Mouse (Mus musculus): Measurements from ENCODE around the gene Gbp2b. TPM values are rescaled to one million over a fixed set of nuclear protein-coding genes. Genes with fewer than 3 reads are reported as not detected.
"Not testable (repeated sequence)": the region's sequence is repeated elsewhere in the genome, so short reads cannot be mapped to it uniquely, and the experiment has no call there.

Gene Gbp2b
- polyA plus RNA-seq, 1 experiment from 2014 or later: not detected

- not testable (repeated sequence) for H3K4me1 ChIP-seq (ENCODE audit: insufficient read depth, low read length); H3K27me3 ChIP-seq (ENCODE audit: insufficient read depth, low read length); H3K4me3 ChIP-seq (ENCODE audit: low read length); H3K27ac ChIP-seq (ENCODE audit: low read length); H3K36me3 ChIP-seq (ENCODE audit: insufficient read depth, low read length); H3K4me2 ChIP-seq (replicated peaks; ENCODE audit: low read depth, low read length); H3K9me3 ChIP-seq (ENCODE audit: low read length); H3K9ac ChIP-seq (replicated peaks; ENCODE audit: low read length); ATAC-seq (ENCODE audit: low FRiP score, low TSS enrichment)
- 64% methylated on average over 5 of the region's 5 CpGs for WGBS
Observed at GRCm38 (mm10) chr3:142567490-142567889, 27.2 kb upstream of the Gbp2b start.

GRCm38 (mm10) chr3:142570738-142571137 lies 23.9 kb upstream of the Gbp2b start:
- Histone ChIP-seq H3K27me3 (ENCODE audit: insufficient read depth, low read length) (no peaks in the 10 kb centered on the region), H3K27ac (ENCODE audit: low read length) (no peak overlapping the region), H3K9ac (replicated peaks; ENCODE audit: low read length) (no peak overlapping the region), H3K36me3 (ENCODE audit: insufficient read depth, low read length) (no peaks in the 10 kb centered on the region), H3K9me3 (ENCODE audit: low read length) (no peaks in the 10 kb centered on the region), H3K4me1 (ENCODE audit: insufficient read depth, low read length) (no peaks in the 10 kb centered on the region), H3K4me2 (replicated peaks; ENCODE audit: low read depth, low read length) (no peak overlapping the region), H3K4me3 (ENCODE audit: low read length) (no peak overlapping the region)
- ATAC-seq (ENCODE audit: low FRiP score, low TSS enrichment): no peak
- WGBS: 96% methylated on average over 4 of the region's 4 CpGs

- no peaks in the 10 kb centered on the region for H3K27me3 ChIP-seq (ENCODE audit: insufficient read depth, low read length)
- no peak overlapping the region for H3K4me3 ChIP-seq (ENCODE audit: low read length)
- H3K27ac ChIP-seq (ENCODE audit: low read length): no peak overlapping the region
- H3K4me1 ChIP-seq (ENCODE audit: insufficient read depth, low read length): no peaks in the 10 kb centered on the region
- ATAC-seq (ENCODE audit: low FRiP score, low TSS enrichment): no peak
- H3K9me3 ChIP-seq (ENCODE audit: low read length): no peaks in the 10 kb centered on the region
- 82% methylated on average over 3 of the region's 3 CpGs for WGBS
- H3K36me3 ChIP-seq (ENCODE audit: insufficient read depth, low read length): no peaks in the 10 kb centered on the region
- H3K4me2 ChIP-seq (replicated peaks; ENCODE audit: low read depth, low read length): no peak overlapping the region
- H3K9ac ChIP-seq (replicated peaks; ENCODE audit: low read length): no peak overlapping the region
Observed at GRCm38 (mm10) chr3:142577108-142577507, 17.5 kb upstream of the Gbp2b start.

GRCm38 (mm10) chr3:142578342-142578741 lies 16.3 kb upstream of the Gbp2b start:
- Histone ChIP-seq H3K9me3 (ENCODE audit: low read length) (no peaks in the 10 kb centered on the region), H3K27ac (ENCODE audit: low read length) (no peak overlapping the region), H3K27me3 (ENCODE audit: insufficient read depth, low read length) (no peaks in the 10 kb centered on the region), H3K4me3 (ENCODE audit: low read length) (no peak overlapping the region), H3K36me3 (ENCODE audit: insufficient read depth, low read length) (no peaks in the 10 kb centered on the region), H3K4me1 (ENCODE audit: insufficient read depth, low read length) (no peaks in the 10 kb centered on the region), H3K4me2 (replicated peaks; ENCODE audit: low read depth, low read length) (no peak overlapping the region), H3K9ac (replicated peaks; ENCODE audit: low read length) (no peak overlapping the region)
- ATAC-seq (ENCODE audit: low FRiP score, low TSS enrichment): no peak
- 83% methylated on average over 4 of the region's 4 CpGs for WGBS

GRCm38 (mm10) chr3:142583067-142583466 lies 11.6 kb upstream of the Gbp2b start:
- Histone ChIP-seq H3K4me2 (replicated peaks; ENCODE audit: low read depth, low read length) (no peak overlapping the region), H3K36me3 (ENCODE audit: insufficient read depth, low read length) (no peaks in the 10 kb centered on the region), H3K27ac (ENCODE audit: low read length) (no peak overlapping the region), H3K9ac (replicated peaks; ENCODE audit: low read length) (no peak overlapping the region), H3K4me3 (ENCODE audit: low read length) (no peak overlapping the region), H3K27me3 (ENCODE audit: insufficient read depth, low read length) (no peaks in the 10 kb centered on the region), H3K9me3 (ENCODE audit: low read length) (no peaks in the 10 kb centered on the region), H3K4me1 (ENCODE audit: insufficient read depth, low read length) (no peaks in the 10 kb centered on the region)
- WGBS: 87% methylated on average over 4 of the region's 4 CpGs
- ATAC-seq (ENCODE audit: low FRiP score, low TSS enrichment): no peak

GRCm38 (mm10) chr3:142587386-142587785 lies 7.3 kb upstream of the Gbp2b start:
- H3K27ac ChIP-seq (ENCODE audit: low read length): no peak overlapping the region
- no peak overlapping the region for H3K9ac ChIP-seq (replicated peaks; ENCODE audit: low read length)
- H3K4me3 ChIP-seq (ENCODE audit: low read length): no peak overlapping the region
- no peak overlapping the region for H3K4me2 ChIP-seq (replicated peaks; ENCODE audit: low read depth, low read length)
- no peaks in the 10 kb centered on the region for H3K9me3 ChIP-seq (ENCODE audit: low read length)
- H3K27me3 ChIP-seq (ENCODE audit: insufficient read depth, low read length): no peaks in the 10 kb centered on the region
- no peak for ATAC-seq (ENCODE audit: low FRiP score, low TSS enrichment)
- no peaks in the 10 kb centered on the region for H3K36me3 ChIP-seq (ENCODE audit: insufficient read depth, low read length)
- H3K4me1 ChIP-seq (ENCODE audit: insufficient read depth, low read length): no peaks in the 10 kb centered on the region

DNA sequence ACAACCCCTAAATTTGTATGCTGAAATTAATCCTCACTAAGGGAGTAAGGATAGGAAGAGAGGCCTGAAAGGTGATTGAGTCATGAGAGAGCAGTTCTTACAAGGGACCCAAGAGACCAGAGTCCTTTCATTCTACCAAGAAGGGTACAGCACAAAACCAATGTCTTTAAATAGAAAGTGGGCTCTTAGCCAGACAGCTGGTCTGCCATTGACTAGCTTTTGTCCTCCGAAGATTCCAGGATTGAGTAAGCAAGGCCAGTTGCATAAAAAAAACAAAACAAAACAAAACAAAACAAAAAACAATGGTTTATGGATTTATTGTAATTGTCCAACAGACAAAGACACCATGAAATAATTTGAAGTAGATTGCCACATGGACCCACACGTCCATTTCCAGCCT lies 5.8 kb upstream of the Gbp2b start:
- Histone ChIP-seq H3K9ac (replicated peaks; ENCODE audit: low read length) (no peak overlapping the region), H3K36me3 (ENCODE audit: insufficient read depth, low read length) (no peaks in the 10 kb centered on the region), H3K4me3 (ENCODE audit: low read length) (no peak overlapping the region), H3K4me1 (ENCODE audit: insufficient read depth, low read length) (no peaks in the 10 kb centered on the region), H3K27ac (ENCODE audit: low read length) (no peak overlapping the region), H3K4me2 (replicated peaks; ENCODE audit: low read depth, low read length) (no peak overlapping the region), H3K27me3 (ENCODE audit: insufficient read depth, low read length) (no peaks in the 10 kb centered on the region), H3K9me3 (ENCODE audit: low read length) (no peaks in the 10 kb centered on the region)
- WGBS: 80% methylated on average over 2 of the region's 2 CpGs
- no peak for ATAC-seq (ENCODE audit: low FRiP score, low TSS enrichment)

DNA sequence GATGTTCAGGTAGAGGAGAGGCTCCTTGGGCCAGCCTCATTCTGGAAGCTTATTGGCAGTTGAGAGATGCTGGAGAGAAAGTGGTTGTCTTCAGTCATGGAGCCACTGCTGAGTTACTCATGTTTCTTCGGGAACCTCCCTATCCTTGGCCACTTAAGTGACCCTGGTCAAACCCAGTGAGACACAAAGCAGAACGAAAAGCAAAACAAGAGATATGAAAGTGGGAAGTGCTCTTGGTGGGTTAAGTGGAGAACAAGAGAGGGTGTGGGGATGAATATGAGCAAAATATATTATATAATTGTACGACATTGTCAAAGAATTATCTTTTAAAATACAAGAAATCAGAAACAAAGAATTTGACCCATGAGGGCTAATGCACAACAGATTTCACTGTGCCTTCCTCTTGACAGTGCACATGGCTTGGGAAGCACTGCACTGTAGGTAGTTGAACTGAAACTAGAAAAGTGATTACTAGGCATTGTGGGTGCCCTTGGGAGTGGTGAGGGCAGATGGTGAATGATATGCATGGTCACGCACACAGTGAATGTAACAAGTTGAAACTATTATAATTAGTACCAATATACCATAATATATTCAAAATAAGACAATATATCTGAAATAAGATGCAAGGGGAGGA lies 4.1 kb upstream of the Gbp2b start:
- ATAC-seq (ENCODE audit: low FRiP score, low TSS enrichment): no peak
- H3K27me3 ChIP-seq (ENCODE audit: insufficient read depth, low read length): no peaks in the 10 kb centered on the region
- 86% methylated on average over 4 of the region's 4 CpGs for WGBS

GRCm38 (mm10) chr3:142597923-142598322 lies 3.3 kb downstream of the Gbp2b start:
- Histone ChIP-seq H3K36me3 (ENCODE audit: insufficient read depth, low read length) (no peaks in the 10 kb centered on the region), H3K27ac (ENCODE audit: low read length) (no peak overlapping the region), H3K9me3 (ENCODE audit: low read length) (no peaks in the 10 kb centered on the region), H3K4me2 (replicated peaks; ENCODE audit: low read depth, low read length) (no peak overlapping the region), H3K4me3 (ENCODE audit: low read length) (no peak overlapping the region), H3K4me1 (ENCODE audit: insufficient read depth, low read length) (no peaks in the 10 kb centered on the region), H3K9ac (replicated peaks; ENCODE audit: low read length) (no peak overlapping the region), H3K27me3 (ENCODE audit: insufficient read depth, low read length) (no peaks in the 10 kb centered on the region)
- no peak for ATAC-seq (ENCODE audit: low FRiP score, low TSS enrichment)
- WGBS: 80% methylated on average over 3 of the region's 3 CpGs

More for the DNA sequence above, 4.1 kb upstream of the Gbp2b start:
- Histone ChIP-seq H3K4me3 (ENCODE audit: low read length) (no peak overlapping the region), H3K36me3 (ENCODE audit: insufficient read depth, low read length) (no peaks in the 10 kb centered on the region), H3K9me3 (ENCODE audit: low read length) (no peaks in the 10 kb centered on the region), H3K4me2 (replicated peaks; ENCODE audit: low read depth, low read length) (no peak overlapping the region), H3K9ac (replicated peaks; ENCODE audit: low read length) (no peak overlapping the region), H3K27ac (ENCODE audit: low read length) (no peak overlapping the region), H3K4me1 (ENCODE audit: insufficient read depth, low read length) (no peaks in the 10 kb centered on the region)

GRCm38 (mm10) chr3:142601675-142602074 lies 7.0 kb downstream of the Gbp2b start:
- no peak overlapping the region for H3K9ac ChIP-seq (replicated peaks; ENCODE audit: low read length)
- H3K4me1 ChIP-seq (ENCODE audit: insufficient read depth, low read length): no peaks in the 10 kb centered on the region
- no peak for ATAC-seq (ENCODE audit: low FRiP score, low TSS enrichment)
- no peak overlapping the region for H3K4me2 ChIP-seq (replicated peaks; ENCODE audit: low read depth, low read length)
- no peaks in the 10 kb centered on the region for H3K36me3 ChIP-seq (ENCODE audit: insufficient read depth, low read length)
- no peaks in the 10 kb centered on the region for H3K27me3 ChIP-seq (ENCODE audit: insufficient read depth, low read length)
- no peak overlapping the region for H3K27ac ChIP-seq (ENCODE audit: low read length)
- no peaks in the 10 kb centered on the region for H3K9me3 ChIP-seq (ENCODE audit: low read length)
- no peak overlapping the region for H3K4me3 ChIP-seq (ENCODE audit: low read length)

Measured in kidney, embryonic 16.5 days (tissue).